Mouse (Mus musculus) liver, adult 2 months (tissue): Measurements from ENCODE around the gene Bglap3.

ENCODE experiments used
- CTCF ChIP-seq: fragments of 200-500 bp; IDR thresholded peaks from 2 replicates; pipeline ENCODE4 v1.5.1; 2011; ENCODE audit warnings: low read depth, low read length, control low read depth
- POLR2A ChIP-seq: fragments of 200-500 bp; IDR thresholded peaks from 2 replicates; pipeline ENCODE4 v1.6.1; 2011; ENCODE audit warnings: low read length, control low read depth; ENCODE audit not compliant: insufficient read depth; ENCODE audit errors: extremely low read depth

GRCm38 (mm10) chr3:88337367-88338020 is 35.0 kb downstream of the Bglap3 start:
- TF ChIP-seq CTCF: no peak
- no peak for TF ChIP-seq POLR2A
